Mouse (Mus musculus) gastrocnemius, postnatal 10 days (tissue): Measurements from ENCODE around the gene Vmn1r74. TPM values are rescaled to one million over a fixed set of nuclear protein-coding genes. Genes with fewer than 3 reads are reported as not detected.
"Not testable (repeated sequence)": the region's sequence is repeated elsewhere in the genome, so short reads cannot be mapped to it uniquely, and the experiment has no call there.

Experiments
- DNase-seq: peaks from one replicate; pipeline ENCODE4 v3.0.0; 2021; ENCODE audit warnings: mixed read lengths
- long read RNA-seq, 2 experiments: library from polyadenylated mRNA; stranded (forward); transcript quantifications; one replicate each; pipeline ENCODE4 v2.0.0; 2021
- total RNA-seq, 2 experiments: library from RNA; stranded (reverse); gene quantifications; 2 replicates each; pipeline ENCODE4 v1.2.3; 2021

Gene Vmn1r74
- total RNA-seq, result not detected
- long read RNA-seq, experiment 1, result 0 reads
- long read RNA-seq, experiment 2, result 0 reads

- DNase-seq, result no peak
Measured at GRCm38 (mm10) chr7:11833680-11834079, at the start of gene Vmn1r74. Vmn1r74 (plus strand) TSS chr7:11833980.

GRCm38 (mm10) chr7:11813751-11814150 lies 20.0 kb upstream of the Vmn1r74 start:
- DNase-seq, result no peak

GRCm38 (mm10) chr7:11822166-11822565 lies 11.6 kb upstream of the Vmn1r74 start:
- no peak for DNase-seq

GRCm38 (mm10) chr7:11823246-11823645 lies 10.5 kb upstream of the Vmn1r74 start:
- not testable (repeated sequence) for DNase-seq

- no peak for DNase-seq
Measured at GRCm38 (mm10) chr7:11874330-11874729, 40.5 kb downstream of the Vmn1r74 start, which contains the start of gene Vmn1r75. Vmn1r75 (plus strand) TSS chr7:11874630.

Other genes with a start within 250 kb of the Vmn1r74 start
- gene Zscan4-ps3, start 224.7 kb upstream of the Vmn1r74 start, total RNA-seq, result not detected
- gene Vmn1r72, start 153.8 kb upstream of the Vmn1r74 start, total RNA-seq, result not detected
- gene Vmn1r73, start 103.7 kb upstream of the Vmn1r74 start, total RNA-seq, result not detected
- not detected for gene Vmn1r75, start 40.6 kb downstream of the Vmn1r74 start, total RNA-seq
- not detected for gene Vmn1r76, start 104.2 kb downstream of the Vmn1r74 start, total RNA-seq
- gene Vmn1r77, start 202.8 kb downstream of the Vmn1r74 start, total RNA-seq, result not detected